In genomic region chr7:139200108-139200507, GRCm38 (mm10) we compare ENCODE assay signal across 9 mouse cellular contexts. TPM values are rescaled to one million over a fixed set of nuclear protein-coding genes. Genes with fewer than 3 reads are reported as not detected.
DNase-seq lines count a peak whose midpoint lies in the region; ATAC-seq and TF ChIP-seq lines count a peak whose summit lies in the region.
"Had no signal": no experiment of that assay in that cellular context is flagged by ENCODE, and none has a peak within 500 bp of the region (broad histone marks: within the 10 kb centered on the region; RNA-seq: fewer than 3 reads in every experiment).

No protein-coding gene starts in this region.

- TF ChIP-seq POLR2A in bone marrow, adult 2 months (IDR thresholded peaks at IDR 0.05; ENCODE audit: borderline replicate concordance, control insufficient read depth, low read depth, low read length), result no peak

- peaks cover 2% of the 10 kb centered on the region; the same call in 1 of the 2 replicates for H3K27me3 ChIP-seq in heart, embryonic 11.5 days (ENCODE audit: control insufficient read depth, insufficient read depth, low read length)
- peaks cover 15% of the 10 kb centered on the region for H3K27me3 ChIP-seq in forebrain, embryonic 10.5 days (ENCODE audit: poor library complexity, severe bottlenecking)
- 0 out of 2 replicates have a peak, but pooled peaks cover 5% of the 10 kb centered on the region for H3K27me3 ChIP-seq in hindbrain, embryonic 15.5 days
- H3K27me3 ChIP-seq in midbrain, postnatal 0 days (ENCODE audit: insufficient read depth, low read length), result no peaks in the 10 kb centered on the region

- ATAC-seq in heart, embryonic 11.5 days (replicated peaks; ENCODE audit: insufficient number of reproducible peaks, low FRiP score, low TSS enrichment), result no peak
- peak; percentile 76; the same call in 1 of the 2 replicates for ATAC-seq in hindbrain, embryonic 15.5 days (ENCODE audit: low FRiP score, low read depth)
- ATAC-seq in midbrain, postnatal 0 days (ENCODE audit: low FRiP score), result no peak
- no peak for ATAC-seq in erythroid progenitor cell, adult 5-6 weeks (replicated peaks; ENCODE audit: low FRiP score, poor library complexity, severe bottlenecking)

- H3K9me3 ChIP-seq in heart, embryonic 11.5 days (replicated peaks; ENCODE audit: control insufficient read depth, low read length), result no peaks in the 10 kb centered on the region
- no peaks in the 10 kb centered on the region for H3K9me3 ChIP-seq in forebrain, embryonic 10.5 days
- no peaks in the 10 kb centered on the region for H3K9me3 ChIP-seq in hindbrain, embryonic 15.5 days
- H3K9me3 ChIP-seq in midbrain, postnatal 0 days (ENCODE audit: low read length), result no peaks in the 10 kb centered on the region

- TF ChIP-seq CTCF in bone marrow, adult 2 months (IDR thresholded peaks at IDR 0.05; ENCODE audit: control insufficient read depth, insufficient read depth, low read length), result peak; percentile 33; the same call in 1 of the 2 replicates
- TF ChIP-seq CTCF in midbrain, postnatal 0 days (IDR thresholded peaks at IDR 0.05), result peak; percentile 89

- no peak overlapping the region for H3K9ac ChIP-seq in heart, embryonic 11.5 days (ENCODE audit: low read depth, low read length)
- no peak overlapping the region for H3K9ac ChIP-seq in hindbrain, embryonic 15.5 days
- H3K9ac ChIP-seq in midbrain, postnatal 0 days (replicated peaks; ENCODE audit: low read length, poor library complexity, severe bottlenecking), result no peak overlapping the region

- peak; percentile 86 for DNase-seq in heart, adult 11 months
- DNase-seq in forebrain, embryonic 10.5 days (ENCODE audit: extremely low spot score, low spot score), result peak; percentile 56
- peak; percentile 74 to 83 for DNase-seq in left cerebral cortex, postnatal 25 days (ENCODE audit: low spot score in 2 of 2)
- DNase-seq in midbrain, postnatal 0 days (ENCODE audit: low spot score), result peak; percentile 81

- WGBS in heart, embryonic 11.5 days (ENCODE audit: insufficient replicate concordance), result 25% methylated on average over 7 of the region's 7 CpGs
- WGBS in bone marrow, adult 2 months, result 32% methylated on average over 7 of the region's 7 CpGs
- 32% methylated on average over 7 of the region's 7 CpGs for WGBS in forebrain, embryonic 10.5 days
- WGBS in hindbrain, embryonic 15.5 days, result 27% methylated on average over 7 of the region's 7 CpGs
- 31% methylated on average over 7 of the region's 7 CpGs for WGBS in midbrain, postnatal 0 days

- intact Hi-C loops in left cerebral cortex, postnatal 25 days (cut with DNase I), result loop anchor here (5.0 kb wide), 1 partner anchor 78 kb away; no protein-coding TSS in a partner anchor

- no peak overlapping the region for H3K4me2 ChIP-seq in heart, embryonic 11.5 days
- H3K4me2 ChIP-seq in hindbrain, embryonic 15.5 days, result no peak overlapping the region
- H3K4me2 ChIP-seq in midbrain, postnatal 0 days (ENCODE audit: low read depth, low read length, poor library complexity, severe bottlenecking), result no peak overlapping the region

- no peaks in the 10 kb centered on the region for H3K4me1 ChIP-seq in heart, embryonic 11.5 days (ENCODE audit: control insufficient read depth, insufficient read depth, low read length)
- no peaks in the 10 kb centered on the region for H3K4me1 ChIP-seq in bone marrow, adult 2 months (ENCODE audit: control insufficient read depth, insufficient read depth, low read length)
- H3K4me1 ChIP-seq in forebrain, embryonic 10.5 days, result 0 out of 2 replicates have a peak, but pooled peaks cover 3% of the 10 kb centered on the region
- H3K4me1 ChIP-seq in hindbrain, embryonic 15.5 days (replicated peaks), result no peaks in the 10 kb centered on the region
- H3K4me1 ChIP-seq in midbrain, postnatal 0 days (ENCODE audit: insufficient read depth, low read length), result no peaks in the 10 kb centered on the region

- no peak overlapping the region for H3K27ac ChIP-seq in heart, embryonic 11.5 days (ENCODE audit: low read depth, low read length)
- H3K27ac ChIP-seq in bone marrow, adult 2 months (ENCODE audit: control insufficient read depth, insufficient read depth, low read depth, low read length, poor library complexity), result no peak overlapping the region
- no peak overlapping the region for H3K27ac ChIP-seq in forebrain, embryonic 10.5 days
- H3K27ac ChIP-seq in hindbrain, embryonic 15.5 days (replicated peaks), result no peak overlapping the region
- no peak overlapping the region for H3K27ac ChIP-seq in midbrain, postnatal 0 days (ENCODE audit: low read depth, low read length)

- no peaks in the 10 kb centered on the region for H3K36me3 ChIP-seq in heart, embryonic 11.5 days (ENCODE audit: control insufficient read depth, insufficient read depth, low read length)
- no peaks in the 10 kb centered on the region for H3K36me3 ChIP-seq in forebrain, embryonic 10.5 days (replicated peaks)
- H3K36me3 ChIP-seq in hindbrain, embryonic 15.5 days, result no peaks in the 10 kb centered on the region
- no peaks in the 10 kb centered on the region for H3K36me3 ChIP-seq in midbrain, postnatal 0 days (ENCODE audit: insufficient read depth, low read length)
- H3K36me3 ChIP-seq: G1E had no signal

- no peak overlapping the region for H3K4me3 ChIP-seq in heart, embryonic 11.5 days (ENCODE audit: low read depth, low read length)
- no peak overlapping the region for H3K4me3 ChIP-seq in bone marrow, adult 2 months (replicated peaks; ENCODE audit: control insufficient read depth, low read depth, low read length)
- no peak overlapping the region for H3K4me3 ChIP-seq in forebrain, embryonic 10.5 days
- H3K4me3 ChIP-seq in hindbrain, embryonic 15.5 days, result no peak overlapping the region
- no peak overlapping the region for H3K4me3 ChIP-seq in midbrain, postnatal 0 days (ENCODE audit: low read depth, low read length)

RNA-seq across cellular contexts. Expression of gene Lrrc27, which starts 12.7 kb away (rescaled TPM):
- 4.9 and 6.2 TPM in 2 replicates for polyA plus RNA-seq in heart, embryonic 11.5 days (2014; fragmentation: Nextera tagmentation; extraction: Ambion mirVana)
- polyA plus RNA-seq in bone marrow, adult 2 months (2011; ENCODE audit: insufficient read depth, insufficient read length, low replicate concordance, missing spikeins), result 5.2 TPM in 1 of 2 replicates, not detected in the other
- polyA plus RNA-seq in forebrain, embryonic 10.5 days (2016; fragmentation: Nextera tagmentation; extraction: Ambion mirVana), result 5.1 and 7.1 TPM in 2 replicates
- 3.9 and 8.0 TPM in 2 replicates for polyA plus RNA-seq in hindbrain, embryonic 15.5 days (2015; fragmentation: Nextera tagmentation; extraction: Ambion mirVana)
- 1 to 10 TPM; 5.5 to 6.4 TPM for total RNA-seq in left cerebral cortex, postnatal 25 days (2021)
- total RNA-seq in midbrain, postnatal 0 days (2014; rRNA removed), result 2.5 and 2.7 TPM in 2 replicates
- polyA plus RNA-seq in midbrain, postnatal 0 days (2015; fragmentation: Nextera tagmentation; extraction: Ambion mirVana), result 5.6 and 6.6 TPM in 2 replicates
- total RNA-seq in erythroid progenitor cell, adult 5-6 weeks (2015; ENCODE audit: low replicate concordance), result not detected in 2 replicates
- total RNA-seq in erythroid progenitor cell, adult 5-6 weeks (2017; ENCODE audit: low replicate concordance), result 0.64 and 8.5 TPM in 2 replicates
- polyA plus RNA-seq: G1E had no signal

RNA-seq across cellular contexts. Expression of gene Stk32c, which starts 13.0 kb away (rescaled TPM):
- polyA plus RNA-seq in heart, embryonic 11.5 days (2014; fragmentation: Nextera tagmentation; extraction: Ambion mirVana), result not detected in 2 replicates
- 3.2 TPM in 1 of 2 replicates, not detected in the other for polyA plus RNA-seq in bone marrow, adult 2 months (2011; ENCODE audit: insufficient read depth, insufficient read length, low replicate concordance, missing spikeins)
- polyA plus RNA-seq in forebrain, embryonic 10.5 days (2016; fragmentation: Nextera tagmentation; extraction: Ambion mirVana), result 0.21 and 0.30 TPM in 2 replicates
- 2.6 and 3.3 TPM in 2 replicates for polyA plus RNA-seq in hindbrain, embryonic 15.5 days (2015; fragmentation: Nextera tagmentation; extraction: Ambion mirVana)
- 100 to 1,000 TPM; 161 to 176 TPM for total RNA-seq in left cerebral cortex, postnatal 25 days (2021)
- total RNA-seq in midbrain, postnatal 0 days (2014; rRNA removed), result 33.2 and 35.6 TPM in 2 replicates
- 2.4 TPM in 2 replicates for polyA plus RNA-seq in midbrain, postnatal 0 days (2015; fragmentation: Nextera tagmentation; extraction: Ambion mirVana)
- total RNA-seq in erythroid progenitor cell, adult 5-6 weeks (2015; ENCODE audit: low replicate concordance), result not detected in 2 replicates
- not detected in 2 replicates for total RNA-seq in erythroid progenitor cell, adult 5-6 weeks (2017; ENCODE audit: low replicate concordance)
- total RNA-seq: G1E had no signal
- polyA plus RNA-seq: G1E had no signal

RNA-seq across cellular contexts. Expression of gene Pwwp2b, which starts 48.2 kb away (rescaled TPM):
- polyA plus RNA-seq in heart, embryonic 11.5 days (2014; fragmentation: Nextera tagmentation; extraction: Ambion mirVana), result 8.4 TPM in 2 replicates
- 1.6 and 5.6 TPM in 2 replicates for polyA plus RNA-seq in bone marrow, adult 2 months (2011; ENCODE audit: insufficient read depth, insufficient read length, low replicate concordance, missing spikeins)
- polyA plus RNA-seq in forebrain, embryonic 10.5 days (2016; fragmentation: Nextera tagmentation; extraction: Ambion mirVana), result 3.7 and 3.8 TPM in 2 replicates
- 5.8 and 6.3 TPM in 2 replicates for polyA plus RNA-seq in hindbrain, embryonic 15.5 days (2015; fragmentation: Nextera tagmentation; extraction: Ambion mirVana)
- 10 to 100 TPM; 10.5 to 11.9 TPM for total RNA-seq in left cerebral cortex, postnatal 25 days (2021)
- 3.4 and 3.5 TPM in 2 replicates for total RNA-seq in midbrain, postnatal 0 days (2014; rRNA removed)
- polyA plus RNA-seq in midbrain, postnatal 0 days (2015; fragmentation: Nextera tagmentation; extraction: Ambion mirVana), result 4.5 and 4.7 TPM in 2 replicates
- 2.5 TPM in 1 of 2 replicates, not detected in the other for total RNA-seq in erythroid progenitor cell, adult 5-6 weeks (2015; ENCODE audit: low replicate concordance)
- 0.26 TPM in 1 of 2 replicates, not detected in the other for total RNA-seq in erythroid progenitor cell, adult 5-6 weeks (2017; ENCODE audit: low replicate concordance)
